Mouse (Mus musculus): ENCODE measurements around the gene 1700013F07Rik. TPM values are rescaled to one million over a fixed set of nuclear protein-coding genes. Genes with fewer than 3 reads are reported as not detected.
"Not testable (repeated sequence)": the region's sequence is repeated elsewhere in the genome, so short reads cannot be mapped to it uniquely, and the experiment has no call there.

Gene 1700013F07Rik
- polyA plus RNA-seq (2014; fragmentation: Nextera tagmentation; extraction: Ambion mirVana): 1.7 and 2.8 TPM in 2 replicates

GRCm38 (mm10) chr3:108533951-108534350 lies at the start of gene 1700013F07Rik:
1700013F07Rik (plus strand) TSS chr3:108534150.
- no peak for DNase-seq (ENCODE audit: low spot score)
- WGBS: 85% methylated on average over 6 of the region's 6 CpGs

GRCm38 (mm10) chr3:108484749-108485148 lies 49.2 kb upstream of the 1700013F07Rik start:
- Histone ChIP-seq H3K27ac (no peak overlapping the region), H3K4me2 (replicated peaks) (no peak overlapping the region), H3K27me3 (ENCODE audit: control insufficient read depth, insufficient read depth, low read length) (no peaks in the 10 kb centered on the region), H3K4me1 (replicated peaks; ENCODE audit: control insufficient read depth, insufficient read depth, low read length) (no peaks in the 10 kb centered on the region), H3K9me3 (ENCODE audit: control insufficient read depth, low read length) (no peaks in the 10 kb centered on the region), H3K4me3 (replicated peaks; ENCODE audit: low read length) (no peak overlapping the region), H3K9ac (no peak overlapping the region), H3K36me3 (replicated peaks; ENCODE audit: control insufficient read depth, insufficient read depth) (no peaks in the 10 kb centered on the region)
- WGBS: 94% methylated on average over 4 of the region's 4 CpGs
- ATAC-seq (ENCODE audit: low FRiP score) (no peak), DNase-seq (ENCODE audit: low spot score) (no peak)

More at GRCm38 (mm10) chr3:108533951-108534350, at the start of gene 1700013F07Rik:
- Histone ChIP-seq H3K36me3 (replicated peaks; ENCODE audit: control insufficient read depth, insufficient read depth) (no peaks in the 10 kb centered on the region), H3K27ac (no peak within 1 kb of the TSS), H3K4me2 (replicated peaks) (no peak within 1 kb of the TSS), H3K4me1 (replicated peaks; ENCODE audit: control insufficient read depth, insufficient read depth, low read length) (peaks cover 6% of the 10 kb centered on the region; the same call in 1 of the 2 replicates), H3K9me3 (ENCODE audit: control insufficient read depth, low read length) (no peaks in the 10 kb centered on the region), H3K4me3 (replicated peaks; ENCODE audit: low read length) (no peak within 1 kb of the TSS), H3K27me3 (ENCODE audit: control insufficient read depth, insufficient read depth, low read length) (no peaks in the 10 kb centered on the region), H3K9ac (no peak within 1 kb of the TSS)
- no peak for ATAC-seq (ENCODE audit: low FRiP score)

- no peak for DNase-seq (ENCODE audit: low spot score)
- Histone ChIP-seq H3K27ac (no peak overlapping the region), H3K4me3 (replicated peaks; ENCODE audit: low read length) (no peak overlapping the region), H3K9ac (no peak overlapping the region), H3K4me1 (replicated peaks; ENCODE audit: control insufficient read depth, insufficient read depth, low read length) (peaks cover 4% of the 10 kb centered on the region; the same call in 1 of the 2 replicates), H3K27me3 (ENCODE audit: control insufficient read depth, insufficient read depth, low read length) (no peaks in the 10 kb centered on the region), H3K36me3 (replicated peaks; ENCODE audit: control insufficient read depth, insufficient read depth) (no peaks in the 10 kb centered on the region), H3K9me3 (ENCODE audit: control insufficient read depth, low read length) (no peaks in the 10 kb centered on the region), H3K4me2 (replicated peaks) (no peak overlapping the region)
- WGBS: 42% methylated on average over 3 of the region's 3 CpGs
- ATAC-seq (ENCODE audit: low FRiP score): no peak
These were observed 44.0 kb upstream of the 1700013F07Rik start for GRCm38 (mm10) chr3:108489968-108490367.

- Histone ChIP-seq H3K36me3 (replicated peaks; ENCODE audit: control insufficient read depth, insufficient read depth) (no peaks in the 10 kb centered on the region), H3K27me3 (ENCODE audit: control insufficient read depth, insufficient read depth, low read length) (no peaks in the 10 kb centered on the region), H3K27ac (no peak overlapping the region), H3K9me3 (ENCODE audit: control insufficient read depth, low read length) (no peaks in the 10 kb centered on the region), H3K4me1 (replicated peaks; ENCODE audit: control insufficient read depth, insufficient read depth, low read length) (peaks cover 16% of the 10 kb centered on the region), H3K9ac (no peak overlapping the region), H3K4me2 (replicated peaks) (no peak overlapping the region), H3K4me3 (replicated peaks; ENCODE audit: low read length) (no peak overlapping the region)
- ATAC-seq (ENCODE audit: low FRiP score) (no peak), DNase-seq (ENCODE audit: low spot score) (no peak)
- 62% methylated on average over 9 of the region's 9 CpGs for WGBS
These were observed 39.0 kb upstream of the 1700013F07Rik start for GRCm38 (mm10) chr3:108494861-108495474.

GRCm38 (mm10) chr3:108495486-108495885 lies 38.5 kb upstream of the 1700013F07Rik start:
- H3K9ac ChIP-seq: no peak overlapping the region
- no peak overlapping the region for H3K4me3 ChIP-seq (replicated peaks; ENCODE audit: low read length)
- ATAC-seq (ENCODE audit: low FRiP score) (peak; percentile 25; the same call in 1 of the 2 replicates), DNase-seq (ENCODE audit: low spot score) (peak; percentile 57)
- H3K27me3 ChIP-seq (ENCODE audit: control insufficient read depth, insufficient read depth, low read length): no peaks in the 10 kb centered on the region
- no peaks in the 10 kb centered on the region for H3K9me3 ChIP-seq (ENCODE audit: control insufficient read depth, low read length)
- H3K4me1 ChIP-seq (replicated peaks; ENCODE audit: control insufficient read depth, insufficient read depth, low read length): peaks cover 16% of the 10 kb centered on the region
- no peaks in the 10 kb centered on the region for H3K36me3 ChIP-seq (replicated peaks; ENCODE audit: control insufficient read depth, insufficient read depth)
- peak overlapping the region; percentile 9; the same call in 1 of the 2 replicates for H3K27ac ChIP-seq
- peak overlapping the region; percentile 21 for H3K4me2 ChIP-seq (replicated peaks)
- 33% methylated on average over 4 of the region's 4 CpGs for WGBS

GRCm38 (mm10) chr3:108497602-108498001 lies 36.3 kb upstream of the 1700013F07Rik start:
- Histone ChIP-seq H3K4me2 (replicated peaks) (no peak overlapping the region), H3K36me3 (replicated peaks; ENCODE audit: control insufficient read depth, insufficient read depth) (no peaks in the 10 kb centered on the region), H3K4me1 (replicated peaks; ENCODE audit: control insufficient read depth, insufficient read depth, low read length) (peaks cover 16% of the 10 kb centered on the region), H3K9me3 (ENCODE audit: control insufficient read depth, low read length) (no peaks in the 10 kb centered on the region), H3K27me3 (ENCODE audit: control insufficient read depth, insufficient read depth, low read length) (no peaks in the 10 kb centered on the region), H3K27ac (no peak overlapping the region), H3K9ac (no peak overlapping the region), H3K4me3 (replicated peaks; ENCODE audit: low read length) (no peak overlapping the region)
- WGBS: 46% methylated on average over 9 of the region's 9 CpGs
- DNase-seq (ENCODE audit: low spot score): no peak
- ATAC-seq (ENCODE audit: low FRiP score): 0 out of 2 replicates have a peak, but pooled peaks have one; percentile 18

GRCm38 (mm10) chr3:108499826-108500225 lies 34.1 kb upstream of the 1700013F07Rik start:
- 56% methylated on average over 8 of the region's 8 CpGs for WGBS
- peaks cover 13% of the 10 kb centered on the region for H3K4me1 ChIP-seq (replicated peaks; ENCODE audit: control insufficient read depth, insufficient read depth, low read length)
- ATAC-seq (ENCODE audit: low FRiP score): no peak

GRCm38 (mm10) chr3:108501411-108501810 lies 32.5 kb upstream of the 1700013F07Rik start:
- not testable (repeated sequence) for H3K4me2 ChIP-seq (replicated peaks); H3K4me1 ChIP-seq (replicated peaks; ENCODE audit: control insufficient read depth, insufficient read depth, low read length); H3K36me3 ChIP-seq (replicated peaks; ENCODE audit: control insufficient read depth, insufficient read depth); ATAC-seq (ENCODE audit: low FRiP score); H3K9ac ChIP-seq; H3K9me3 ChIP-seq (ENCODE audit: control insufficient read depth, low read length); H3K27ac ChIP-seq; H3K4me3 ChIP-seq (replicated peaks; ENCODE audit: low read length); H3K27me3 ChIP-seq (ENCODE audit: control insufficient read depth, insufficient read depth, low read length); DNase-seq (ENCODE audit: low spot score)
- WGBS: 79% methylated on average over 3 of the region's 3 CpGs

More at GRCm38 (mm10) chr3:108499826-108500225, 34.1 kb upstream of the 1700013F07Rik start:
- Histone ChIP-seq H3K4me3 (replicated peaks; ENCODE audit: low read length) (no peak overlapping the region), H3K9me3 (ENCODE audit: control insufficient read depth, low read length) (no peaks in the 10 kb centered on the region), H3K9ac (no peak overlapping the region), H3K27me3 (ENCODE audit: control insufficient read depth, insufficient read depth, low read length) (no peaks in the 10 kb centered on the region), H3K27ac (no peak overlapping the region), H3K36me3 (replicated peaks; ENCODE audit: control insufficient read depth, insufficient read depth) (no peaks in the 10 kb centered on the region), H3K4me2 (replicated peaks) (no peak overlapping the region)
- no peak for DNase-seq (ENCODE audit: low spot score)

- Histone ChIP-seq H3K4me1 (replicated peaks; ENCODE audit: control insufficient read depth, insufficient read depth, low read length) (no peaks in the 10 kb centered on the region), H3K4me2 (replicated peaks) (no peak overlapping the region), H3K9ac (no peak overlapping the region), H3K4me3 (replicated peaks; ENCODE audit: low read length) (no peak overlapping the region), H3K27ac (no peak overlapping the region), H3K9me3 (ENCODE audit: control insufficient read depth, low read length) (no peaks in the 10 kb centered on the region), H3K27me3 (ENCODE audit: control insufficient read depth, insufficient read depth, low read length) (no peaks in the 10 kb centered on the region), H3K36me3 (replicated peaks; ENCODE audit: control insufficient read depth, insufficient read depth) (no peaks in the 10 kb centered on the region)
- DNase-seq (ENCODE audit: low spot score): no peak
- WGBS: 91% methylated on average over 4 of the region's 4 CpGs
- ATAC-seq (ENCODE audit: low FRiP score): no peak
These were observed 30.0 kb upstream of the 1700013F07Rik start for GRCm38 (mm10) chr3:108503908-108504307.
